Mouse (Mus musculus) CH12.LX (cell line): Measurements from ENCODE around the gene Dlg2.

Source experiments
- CHD1 ChIP-seq: IDR thresholded peaks from 2 replicates; pipeline ENCODE4 v1.6.1; 2012; ENCODE audit warnings: low read depth, low read length, improper control_type of control experiment, inconsistent platforms
- CHD2 ChIP-seq: IDR thresholded peaks from 2 replicates; pipeline ENCODE4 v1.6.1; 2011; ENCODE audit warnings: low read length, improper control_type of control experiment
- CTCF ChIP-seq, 2 experiments: IDR thresholded peaks in 1 of 2; conservative IDR thresholded peaks in 1 of 2; 2 replicates each; pipeline ENCODE4 v1.5.1; 2011 to 2012; ENCODE audit warnings: low read depth in 2 of 2, low read length in 2 of 2, improper control_type of control experiment in 1 of 2, inconsistent platforms in 1 of 2, mild to moderate bottlenecking in 1 of 2, moderate library complexity in 1 of 2
- E2F4 ChIP-seq: IDR thresholded peaks from 2 replicates; pipeline ENCODE4 v1.6.1; 2011; ENCODE audit warnings: low read depth, low read length, improper control_type of control experiment; ENCODE audit not compliant: insufficient replicate concordance
- EP300 ChIP-seq: IDR thresholded peaks from 2 replicates; pipeline ENCODE4 v1.6.1; 2011; ENCODE audit warnings: low read length, improper control_type of control experiment
- JUN ChIP-seq: IDR thresholded peaks from 2 replicates; pipeline ENCODE4 v1.6.1; 2011; ENCODE audit warnings: low read depth, mild to moderate bottlenecking, low read length, improper control_type of control experiment, moderate library complexity; ENCODE audit not compliant: insufficient read depth
- JUND ChIP-seq: conservative IDR thresholded peaks from 2 replicates; pipeline ENCODE4 v1.6.1; 2011; ENCODE audit warnings: low read depth, low read length, improper control_type of control experiment
- MAX ChIP-seq: IDR thresholded peaks from 2 replicates; pipeline ENCODE4 v1.6.1; 2011; ENCODE audit warnings: low read length, improper control_type of control experiment
- MAZ ChIP-seq: IDR thresholded peaks from 2 replicates; pipeline ENCODE4 v1.6.1; 2012; ENCODE audit warnings: low read depth, mild to moderate bottlenecking, inconsistent platforms, low read length, improper control_type of control experiment, moderate library complexity
- MEF2A ChIP-seq: IDR thresholded peaks from 2 replicates; pipeline ENCODE4 v1.6.1; 2014; ENCODE audit warnings: low read depth, mild to moderate bottlenecking, inconsistent platforms, low read length, improper control_type of control experiment, borderline replicate concordance
- NRF1 ChIP-seq: IDR thresholded peaks from 2 replicates; pipeline ENCODE4 v1.6.1; 2014; ENCODE audit warnings: low read depth, mild to moderate bottlenecking, inconsistent platforms, low read length, improper control_type of control experiment, moderate library complexity
- POLR2A ChIP-seq: IDR thresholded peaks from 2 replicates; pipeline ENCODE4 v1.6.1; 2011; ENCODE audit warnings: low read depth, mild to moderate bottlenecking, improper control_type of control experiment, low read length
- RCOR1 ChIP-seq: conservative IDR thresholded peaks from 2 replicates; pipeline ENCODE4 v1.6.1; 2012; ENCODE audit warnings: low read depth, mild to moderate bottlenecking, inconsistent platforms, low read length, improper control_type of control experiment
- SIN3A ChIP-seq: IDR thresholded peaks from 2 replicates; pipeline ENCODE4 v1.6.1; 2012; ENCODE audit warnings: low read length, improper control_type of control experiment, inconsistent platforms

DNA sequence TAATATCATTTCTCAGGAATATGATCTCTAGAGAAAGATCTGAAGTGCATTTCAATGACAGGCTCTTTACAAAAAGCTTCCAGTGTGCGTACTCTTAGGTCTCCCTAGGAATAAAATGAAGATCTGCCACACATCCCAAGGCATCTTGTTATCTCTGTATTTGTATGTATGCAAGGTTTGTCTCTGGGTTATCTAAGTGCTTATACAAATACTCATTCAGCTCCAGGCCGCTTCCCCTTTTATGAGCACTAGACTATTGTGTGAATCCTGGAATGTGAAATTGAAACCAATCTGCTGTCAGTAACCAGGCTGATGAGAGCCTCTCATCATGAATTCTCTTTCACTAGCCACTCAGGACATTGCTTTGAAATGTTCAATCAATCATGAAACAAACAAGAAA is 534.2 kb downstream of the Dlg2 start:
- TF ChIP-seq CTCF (conservative IDR thresholded peaks at IDR 0.05 in 1 of 2, IDR thresholded peaks at IDR 0.05 in 1 of 2; ENCODE audit: low read depth in 2 of 2, low read length in 2 of 2) (no peak), SIN3A (no peak), EP300 (no peak), POLR2A (no peak), CHD1 (no peak), RCOR1 (no peak), MEF2A (no peak), MAX (no peak), JUN (no peak), JUND (no peak), CHD2 (no peak), E2F4 (no peak), MAZ (no peak), NRF1 (no peak)
